Mouse (Mus musculus): Measurements from ENCODE around the gene Gm14548.
"Not testable (repeated sequence)": the region's sequence is repeated elsewhere in the genome, so short reads cannot be mapped to it uniquely, and the experiment has no call there.

Gene Gm14548

GRCm38 (mm10) chr7:3898036-3898590, at the start of gene Gm14548:
Gene Gm14548 (minus strand): TSS chr7:3898120.
- not testable (repeated sequence) for DNase-seq (ENCODE audit: low read depth, low spot score)

GRCm38 (mm10) chr7:3946117-3946516, 48.2 kb upstream of the Gm14548 start:
- no peak for DNase-seq (ENCODE audit: low read depth, low spot score)

- no peak for DNase-seq (ENCODE audit: low read depth, low spot score)
Observed at GRCm38 (mm10) chr7:3940915-3941314, 43.0 kb upstream of the Gm14548 start.

GRCm38 (mm10) chr7:3939866-3940525, 42.1 kb upstream of the Gm14548 start:
- no peak for DNase-seq (ENCODE audit: low read depth, low spot score)

- not testable (repeated sequence) for DNase-seq (ENCODE audit: low read depth, low spot score)
Observed at GRCm38 (mm10) chr7:3935473-3935872, 37.6 kb upstream of the Gm14548 start.

- not testable (repeated sequence) for DNase-seq (ENCODE audit: low read depth, low spot score)
Observed at GRCm38 (mm10) chr7:3915387-3915786, 17.5 kb upstream of the Gm14548 start, which contains the start of gene Lilra6. Gene Lilra6 (minus strand): TSS chr7:3915503.

GRCm38 (mm10) chr7:3903704-3904103, 5.8 kb upstream of the Gm14548 start:
- no peak for DNase-seq (ENCODE audit: low read depth, low spot score)

- not testable (repeated sequence) for DNase-seq (ENCODE audit: low read depth, low spot score)
Observed at GRCm38 (mm10) chr7:3875032-3875431, 22.9 kb downstream of the Gm14548 start.

GRCm38 (mm10) chr7:3844951-3845350, 53.0 kb downstream of the Gm14548 start, which contains the start of gene Pira2:
Gene Pira2 (minus strand): TSS chr7:3845051.
- DNase-seq (ENCODE audit: low read depth, low spot score), result not testable (repeated sequence)

GRCm38 (mm10) chr7:3837854-3838253, 60.1 kb downstream of the Gm14548 start:
- DNase-seq (ENCODE audit: low read depth, low spot score), result not testable (repeated sequence)
